Mouse (Mus musculus): ENCODE measurements around the gene Ddx4. TPM values are rescaled to one million over a fixed set of nuclear protein-coding genes. Genes with fewer than 3 reads are reported as not detected.

Gene Ddx4
- polyA plus RNA-seq, 1 experiment: 2.5 TPM

GRCm38 (mm10) chr13:112671708-112672107 is 19.4 kb upstream of the Ddx4 start:
- TF ChIP-seq CTCF (IDR thresholded peaks at IDR 0.05; ENCODE audit: extremely low read depth, insufficient read depth, low read length) (no peak), POLR2A (IDR thresholded peaks at IDR 0.05; ENCODE audit: extremely low read depth, insufficient read depth, low read length) (no peak)
- H3K27ac ChIP-seq (ENCODE audit: insufficient read depth, low read length): no peak overlapping the region
- H3K4me3 ChIP-seq (ENCODE audit: insufficient read depth, low read length): no peak overlapping the region
- H3K4me1 ChIP-seq (ENCODE audit: control insufficient read depth, insufficient read depth, low read length): no peaks in the 10 kb centered on the region

- Histone ChIP-seq H3K27ac (ENCODE audit: insufficient read depth, low read length) (no peak overlapping the region), H3K4me3 (ENCODE audit: insufficient read depth, low read length) (no peak overlapping the region), H3K4me1 (ENCODE audit: control insufficient read depth, insufficient read depth, low read length) (no peaks in the 10 kb centered on the region)
- no peak for TF ChIP-seq POLR2A (IDR thresholded peaks at IDR 0.05; ENCODE audit: extremely low read depth, insufficient read depth, low read length)
- no peak for TF ChIP-seq CTCF (IDR thresholded peaks at IDR 0.05; ENCODE audit: extremely low read depth, insufficient read depth, low read length)
Measured at GRCm38 (mm10) chr13:112667215-112667614, 14.9 kb upstream of the Ddx4 start.

- Histone ChIP-seq H3K27ac (ENCODE audit: insufficient read depth, low read length) (no peak overlapping the region), H3K4me1 (ENCODE audit: control insufficient read depth, insufficient read depth, low read length) (no peaks in the 10 kb centered on the region), H3K4me3 (ENCODE audit: insufficient read depth, low read length) (no peak overlapping the region)
- no peak for TF ChIP-seq POLR2A (IDR thresholded peaks at IDR 0.05; ENCODE audit: extremely low read depth, insufficient read depth, low read length)
- no peak for TF ChIP-seq CTCF (IDR thresholded peaks at IDR 0.05; ENCODE audit: extremely low read depth, insufficient read depth, low read length)
Measured at GRCm38 (mm10) chr13:112666433-112667024, 14.3 kb upstream of the Ddx4 start.

- TF ChIP-seq CTCF (IDR thresholded peaks at IDR 0.05; ENCODE audit: extremely low read depth, insufficient read depth, low read length) (no peak), POLR2A (IDR thresholded peaks at IDR 0.05; ENCODE audit: extremely low read depth, insufficient read depth, low read length) (no peak)
- no peak overlapping the region; the same call in 1 of the 2 replicates for H3K4me3 ChIP-seq (ENCODE audit: insufficient read depth, low read length)
- H3K4me1 ChIP-seq (ENCODE audit: control insufficient read depth, insufficient read depth, low read length): no peaks in the 10 kb centered on the region
- no peak overlapping the region for H3K27ac ChIP-seq (ENCODE audit: insufficient read depth, low read length)
Measured at GRCm38 (mm10) chr13:112661687-112662086, 9.4 kb upstream of the Ddx4 start.

- Histone ChIP-seq H3K27ac (ENCODE audit: insufficient read depth, low read length) (0 out of 2 replicates have a peak within 1 kb of the TSS, but pooled peaks have one; percentile 30), H3K4me3 (ENCODE audit: insufficient read depth, low read length) (peak within 1 kb of the TSS; percentile 95), H3K4me1 (ENCODE audit: control insufficient read depth, insufficient read depth, low read length) (no peaks in the 10 kb centered on the region)
- TF ChIP-seq CTCF (IDR thresholded peaks at IDR 0.05; ENCODE audit: extremely low read depth, insufficient read depth, low read length): no peak
- TF ChIP-seq POLR2A (IDR thresholded peaks at IDR 0.05; ENCODE audit: extremely low read depth, insufficient read depth, low read length): peak; percentile 65; the same call in 1 of the 2 replicates
Measured at GRCm38 (mm10) chr13:112660574-112661381, 8.5 kb upstream of the Ddx4 start, which contains the start of gene Slc38a9. Slc38a9 (plus strand) TSS chr13:112660751.

- Histone ChIP-seq H3K4me1 (ENCODE audit: control insufficient read depth, insufficient read depth, low read length) (no peaks in the 10 kb centered on the region), H3K27ac (ENCODE audit: insufficient read depth, low read length) (no peak overlapping the region), H3K4me3 (ENCODE audit: insufficient read depth, low read length) (peak overlapping the region; percentile 95)
- TF ChIP-seq POLR2A (IDR thresholded peaks at IDR 0.05; ENCODE audit: extremely low read depth, insufficient read depth, low read length) (no peak; the same call in 1 of the 2 replicates), CTCF (IDR thresholded peaks at IDR 0.05; ENCODE audit: extremely low read depth, insufficient read depth, low read length) (no peak)
Measured at GRCm38 (mm10) chr13:112659986-112660573, 7.8 kb upstream of the Ddx4 start.

- Histone ChIP-seq H3K27ac (ENCODE audit: insufficient read depth, low read length) (no peak overlapping the region), H3K4me3 (ENCODE audit: insufficient read depth, low read length) (no peak overlapping the region), H3K4me1 (ENCODE audit: control insufficient read depth, insufficient read depth, low read length) (no peaks in the 10 kb centered on the region)
- TF ChIP-seq CTCF (IDR thresholded peaks at IDR 0.05; ENCODE audit: extremely low read depth, insufficient read depth, low read length): no peak
Measured at GRCm38 (mm10) chr13:112651183-112651582, 1.1 kb downstream of the Ddx4 start.

GRCm38 (mm10) chr13:112645529-112646186 is 6.6 kb downstream of the Ddx4 start:
- Histone ChIP-seq H3K4me1 (ENCODE audit: control insufficient read depth, insufficient read depth, low read length) (no peaks in the 10 kb centered on the region), H3K4me3 (ENCODE audit: insufficient read depth, low read length) (no peak overlapping the region), H3K27ac (ENCODE audit: insufficient read depth, low read length) (no peak overlapping the region)
- TF ChIP-seq POLR2A (IDR thresholded peaks at IDR 0.05; ENCODE audit: extremely low read depth, insufficient read depth, low read length): no peak
- no peak for TF ChIP-seq CTCF (IDR thresholded peaks at IDR 0.05; ENCODE audit: extremely low read depth, insufficient read depth, low read length)

GRCm38 (mm10) chr13:112644996-112645395 is 7.3 kb downstream of the Ddx4 start:
- Histone ChIP-seq H3K4me3 (ENCODE audit: insufficient read depth, low read length) (no peak overlapping the region), H3K27ac (ENCODE audit: insufficient read depth, low read length) (no peak overlapping the region), H3K4me1 (ENCODE audit: control insufficient read depth, insufficient read depth, low read length) (no peaks in the 10 kb centered on the region)
- TF ChIP-seq CTCF (IDR thresholded peaks at IDR 0.05; ENCODE audit: extremely low read depth, insufficient read depth, low read length): no peak
- no peak for TF ChIP-seq POLR2A (IDR thresholded peaks at IDR 0.05; ENCODE audit: extremely low read depth, insufficient read depth, low read length)
